Mouse (Mus musculus): Measurements from ENCODE around the gene Arl13a. TPM values are rescaled to one million over a fixed set of nuclear protein-coding genes. Genes with fewer than 3 reads are reported as not detected.
"Not testable (repeated sequence)": the region's sequence is repeated elsewhere in the genome, so short reads cannot be mapped to it uniquely, and the experiment has no call there.

The Arl13a gene
- 0.09 TPM in 1 of 2 replicates, not detected in the other for polyA plus RNA-seq (2014; fragmentation: Nextera tagmentation; extraction: Ambion mirVana)

DNA sequence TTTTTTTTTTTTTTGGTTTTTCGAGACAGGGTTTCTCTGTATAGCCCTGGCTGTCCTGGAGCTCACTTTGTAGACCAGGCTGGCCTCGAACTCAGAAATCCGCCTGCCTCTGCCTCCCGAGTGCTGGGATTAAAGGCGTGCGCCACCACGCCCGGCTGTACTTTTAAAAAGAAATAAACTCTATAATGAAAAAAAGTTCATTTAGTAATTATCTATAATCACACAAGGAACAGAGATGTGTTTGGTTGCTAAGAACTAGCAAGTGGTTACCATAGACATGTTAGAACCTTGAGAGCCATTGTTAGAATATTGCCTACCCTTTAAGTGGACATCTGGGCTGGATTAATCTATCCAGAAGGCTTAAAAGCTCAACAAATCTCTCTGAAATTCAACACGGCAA, at the start of gene Arl13a:
Gene Arl13a (plus strand): TSS at position 301 of the 400 bp plus-strand sequence.
- H3K9me3 ChIP-seq (replicated peaks; ENCODE audit: control insufficient read depth, low read length); H3K9ac ChIP-seq (ENCODE audit: low read depth, low read length); H3K36me3 ChIP-seq (ENCODE audit: control insufficient read depth, insufficient read depth, low read length); H3K4me2 ChIP-seq; H3K4me1 ChIP-seq (ENCODE audit: control insufficient read depth, insufficient read depth, low read length); ATAC-seq (replicated peaks; ENCODE audit: insufficient number of reproducible peaks, low FRiP score, low TSS enrichment); H3K27ac ChIP-seq (ENCODE audit: low read depth, low read length); H3K27me3 ChIP-seq (ENCODE audit: control insufficient read depth, insufficient read depth, low read length); H3K4me3 ChIP-seq (ENCODE audit: low read depth, low read length): not testable (repeated sequence)
- 92% methylated on average over 8 of the region's 9 CpGs for WGBS (ENCODE audit: insufficient replicate concordance)

DNA sequence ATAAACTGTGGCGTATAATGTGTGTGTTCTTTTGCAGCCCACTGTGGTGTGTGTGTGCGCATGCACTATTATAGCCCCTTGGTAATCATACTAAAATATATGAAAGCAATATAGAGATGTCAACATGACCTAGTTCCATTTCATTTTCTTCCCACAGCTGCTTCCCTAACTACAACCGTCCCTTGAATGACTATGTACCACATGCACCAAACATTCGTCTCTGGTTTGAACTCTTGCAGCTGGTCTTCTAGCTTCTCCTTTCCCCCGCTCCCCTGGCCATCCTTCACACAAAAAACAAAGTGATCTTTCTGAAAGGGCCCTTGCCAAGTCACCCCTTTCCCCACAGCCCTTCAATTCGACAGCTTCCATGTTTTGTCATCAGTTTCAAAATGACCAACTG, 47.3 kb upstream of the Arl13a start:
- Histone ChIP-seq H3K4me3 (ENCODE audit: low read depth, low read length) (no peak overlapping the region), H3K4me2 (no peak overlapping the region), H3K36me3 (ENCODE audit: control insufficient read depth, insufficient read depth, low read length) (no peaks in the 10 kb centered on the region), H3K27ac (ENCODE audit: low read depth, low read length) (no peak overlapping the region), H3K27me3 (ENCODE audit: control insufficient read depth, insufficient read depth, low read length) (no peaks in the 10 kb centered on the region), H3K9ac (ENCODE audit: low read depth, low read length) (no peak overlapping the region), H3K9me3 (replicated peaks; ENCODE audit: control insufficient read depth, low read length) (no peaks in the 10 kb centered on the region), H3K4me1 (ENCODE audit: control insufficient read depth, insufficient read depth, low read length) (no peaks in the 10 kb centered on the region)
- WGBS (ENCODE audit: insufficient replicate concordance), result 77% methylated on average over 6 of the region's 6 CpGs
- ATAC-seq (replicated peaks; ENCODE audit: insufficient number of reproducible peaks, low FRiP score, low TSS enrichment), result no peak

GRCm38 (mm10) chrX:134141551-134141950, 45.8 kb upstream of the Arl13a start:
- WGBS (ENCODE audit: insufficient replicate concordance), result 69% methylated on average over 1 of the region's 1 CpGs
- Histone ChIP-seq H3K4me2 (no peak overlapping the region), H3K9ac (ENCODE audit: low read depth, low read length) (no peak overlapping the region), H3K27me3 (ENCODE audit: control insufficient read depth, insufficient read depth, low read length) (no peaks in the 10 kb centered on the region), H3K4me3 (ENCODE audit: low read depth, low read length) (no peak overlapping the region), H3K36me3 (ENCODE audit: control insufficient read depth, insufficient read depth, low read length) (no peaks in the 10 kb centered on the region), H3K9me3 (replicated peaks; ENCODE audit: control insufficient read depth, low read length) (no peaks in the 10 kb centered on the region), H3K27ac (ENCODE audit: low read depth, low read length) (no peak overlapping the region), H3K4me1 (ENCODE audit: control insufficient read depth, insufficient read depth, low read length) (no peaks in the 10 kb centered on the region)
- no peak for ATAC-seq (replicated peaks; ENCODE audit: insufficient number of reproducible peaks, low FRiP score, low TSS enrichment)

- 60% methylated on average over 4 of the region's 4 CpGs for WGBS (ENCODE audit: insufficient replicate concordance)
- Histone ChIP-seq H3K4me3 (ENCODE audit: low read depth, low read length) (no peak overlapping the region), H3K9me3 (replicated peaks; ENCODE audit: control insufficient read depth, low read length) (no peaks in the 10 kb centered on the region), H3K27me3 (ENCODE audit: control insufficient read depth, insufficient read depth, low read length) (no peaks in the 10 kb centered on the region), H3K27ac (ENCODE audit: low read depth, low read length) (no peak overlapping the region), H3K9ac (ENCODE audit: low read depth, low read length) (no peak overlapping the region), H3K36me3 (ENCODE audit: control insufficient read depth, insufficient read depth, low read length) (no peaks in the 10 kb centered on the region), H3K4me1 (ENCODE audit: control insufficient read depth, insufficient read depth, low read length) (no peaks in the 10 kb centered on the region), H3K4me2 (no peak overlapping the region)
- ATAC-seq (replicated peaks; ENCODE audit: insufficient number of reproducible peaks, low FRiP score, low TSS enrichment), result no peak
These were observed 45.3 kb upstream of the Arl13a start for GRCm38 (mm10) chrX:134141986-134142385.

DNA sequence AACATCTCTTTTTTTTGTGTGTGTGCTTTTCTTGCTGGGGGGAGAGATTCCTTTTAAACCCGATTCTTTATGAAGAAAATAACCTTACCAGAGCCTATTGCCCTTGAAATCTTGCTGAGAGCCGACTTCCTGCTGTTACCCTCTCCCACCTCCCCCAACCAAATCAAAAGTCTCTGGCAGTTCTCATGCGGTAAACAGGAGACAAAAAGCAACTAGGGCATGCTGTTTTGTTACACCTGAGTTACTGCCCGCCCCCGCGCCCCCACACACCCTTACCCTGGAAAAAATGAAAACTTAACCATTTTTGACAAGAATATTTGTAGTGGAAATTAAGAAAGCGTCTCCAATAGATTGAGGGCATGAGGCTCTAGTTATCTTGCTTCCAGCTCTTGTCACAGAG, 29.1 kb upstream of the Arl13a start:
- Histone ChIP-seq H3K4me1 (ENCODE audit: control insufficient read depth, insufficient read depth, low read length) (no peaks in the 10 kb centered on the region), H3K4me2 (no peak overlapping the region), H3K27ac (ENCODE audit: low read depth, low read length) (no peak overlapping the region), H3K4me3 (ENCODE audit: low read depth, low read length) (no peak overlapping the region), H3K9me3 (replicated peaks; ENCODE audit: control insufficient read depth, low read length) (no peaks in the 10 kb centered on the region), H3K27me3 (ENCODE audit: control insufficient read depth, insufficient read depth, low read length) (no peaks in the 10 kb centered on the region; the same call in 1 of the 2 replicates), H3K36me3 (ENCODE audit: control insufficient read depth, insufficient read depth, low read length) (no peaks in the 10 kb centered on the region), H3K9ac (ENCODE audit: low read depth, low read length) (no peak overlapping the region)
- no peak for ATAC-seq (replicated peaks; ENCODE audit: insufficient number of reproducible peaks, low FRiP score, low TSS enrichment)
- 33% methylated on average over 7 of the region's 7 CpGs for WGBS (ENCODE audit: insufficient replicate concordance)

GRCm38 (mm10) chrX:134160442-134160841, 26.9 kb upstream of the Arl13a start:
- H3K9ac ChIP-seq (ENCODE audit: low read depth, low read length), result no peak overlapping the region
- WGBS (ENCODE audit: insufficient replicate concordance), result 89% methylated on average over 2 of the region's 2 CpGs
- H3K36me3 ChIP-seq (ENCODE audit: control insufficient read depth, insufficient read depth, low read length), result no peaks in the 10 kb centered on the region
- H3K4me1 ChIP-seq (ENCODE audit: control insufficient read depth, insufficient read depth, low read length), result no peaks in the 10 kb centered on the region
- H3K4me2 ChIP-seq, result no peak overlapping the region
- H3K27ac ChIP-seq (ENCODE audit: low read depth, low read length), result no peak overlapping the region
- no peak overlapping the region for H3K4me3 ChIP-seq (ENCODE audit: low read depth, low read length)
- no peaks in the 10 kb centered on the region; the same call in 1 of the 2 replicates for H3K27me3 ChIP-seq (ENCODE audit: control insufficient read depth, insufficient read depth, low read length)
- no peaks in the 10 kb centered on the region for H3K9me3 ChIP-seq (replicated peaks; ENCODE audit: control insufficient read depth, low read length)
- no peak for ATAC-seq (replicated peaks; ENCODE audit: insufficient number of reproducible peaks, low FRiP score, low TSS enrichment)

- H3K27ac ChIP-seq (ENCODE audit: low read depth, low read length), result no peak within 1 kb of the TSS
- no peaks in the 10 kb centered on the region for H3K9me3 ChIP-seq (replicated peaks; ENCODE audit: control insufficient read depth, low read length)
- H3K4me1 ChIP-seq (ENCODE audit: control insufficient read depth, insufficient read depth, low read length), result no peaks in the 10 kb centered on the region
- peak within 1 kb of the TSS; percentile 47 for H3K4me2 ChIP-seq
- no peak for ATAC-seq (replicated peaks; ENCODE audit: insufficient number of reproducible peaks, low FRiP score, low TSS enrichment)
- 32% methylated on average over 16 of the region's 16 CpGs for WGBS (ENCODE audit: insufficient replicate concordance)
- H3K9ac ChIP-seq (ENCODE audit: low read depth, low read length), result no peak within 1 kb of the TSS
- H3K36me3 ChIP-seq (ENCODE audit: control insufficient read depth, insufficient read depth, low read length), result no peaks in the 10 kb centered on the region
- peak within 1 kb of the TSS; percentile 23; the same call in 1 of the 2 replicates for H3K4me3 ChIP-seq (ENCODE audit: low read depth, low read length)
- H3K27me3 ChIP-seq (ENCODE audit: control insufficient read depth, insufficient read depth, low read length), result no peaks in the 10 kb centered on the region; the same call in 1 of the 2 replicates
These were observed 25.1 kb upstream of the Arl13a start, which contains the start of gene Xkrx for GRCm38 (mm10) chrX:134162043-134162720. Gene Xkrx (minus strand): TSS chrX:134162076.

DNA sequence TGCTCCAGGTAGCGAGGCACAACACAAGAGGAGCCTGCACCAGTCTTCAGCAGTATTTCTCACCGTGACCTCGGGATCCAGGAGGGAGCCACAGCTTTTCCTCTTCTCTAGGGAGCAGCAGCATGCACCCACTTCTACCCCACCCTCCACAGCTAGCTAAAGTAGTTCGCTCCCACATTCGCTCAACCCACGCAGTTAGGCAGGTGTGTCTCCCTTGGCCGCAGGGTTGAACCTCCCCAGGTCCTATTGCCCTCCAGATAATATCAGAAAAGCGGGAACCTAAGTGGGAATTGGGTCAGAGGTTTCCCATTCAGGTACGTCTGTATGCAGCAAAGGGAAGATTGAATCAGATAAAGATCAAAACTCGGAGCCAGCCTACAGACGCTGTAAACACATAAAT, 24.5 kb upstream of the Arl13a start:
- H3K27me3 ChIP-seq (ENCODE audit: control insufficient read depth, insufficient read depth, low read length), result no peaks in the 10 kb centered on the region; the same call in 1 of the 2 replicates

DNA sequence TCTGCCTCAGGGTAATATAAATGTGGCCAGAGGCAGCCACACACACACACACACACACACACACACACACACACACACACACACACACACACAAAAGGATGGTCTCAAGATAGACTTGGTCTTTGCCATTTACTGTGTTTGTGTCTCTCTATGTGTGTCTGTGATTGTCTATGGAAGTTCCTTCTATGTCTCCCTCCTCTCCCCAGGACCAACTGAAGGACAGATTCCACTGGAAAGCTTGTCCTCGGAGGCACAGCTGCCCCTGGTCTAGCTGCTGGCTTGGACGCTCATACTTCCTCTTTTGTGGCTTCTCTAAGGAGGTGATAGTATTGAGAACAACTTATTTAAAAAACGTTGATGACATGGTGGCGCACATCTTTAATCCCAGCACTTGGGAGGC, 23.8 kb upstream of the Arl13a start:
- Histone ChIP-seq H3K27ac (ENCODE audit: low read depth, low read length) (no peak overlapping the region), H3K4me1 (ENCODE audit: control insufficient read depth, insufficient read depth, low read length) (no peaks in the 10 kb centered on the region), H3K27me3 (ENCODE audit: control insufficient read depth, insufficient read depth, low read length) (no peaks in the 10 kb centered on the region; the same call in 1 of the 2 replicates), H3K4me2 (no peak overlapping the region), H3K4me3 (ENCODE audit: low read depth, low read length) (no peak overlapping the region), H3K36me3 (ENCODE audit: control insufficient read depth, insufficient read depth, low read length) (no peaks in the 10 kb centered on the region), H3K9me3 (replicated peaks; ENCODE audit: control insufficient read depth, low read length) (no peaks in the 10 kb centered on the region), H3K9ac (ENCODE audit: low read depth, low read length) (no peak overlapping the region)
- 56% methylated on average over 4 of the region's 4 CpGs for WGBS (ENCODE audit: insufficient replicate concordance)
- ATAC-seq (replicated peaks; ENCODE audit: insufficient number of reproducible peaks, low FRiP score, low TSS enrichment), result no peak

More for the DNA sequence above, 24.5 kb upstream of the Arl13a start:
- peak overlapping the region; percentile 23; the same call in 1 of the 2 replicates for H3K4me3 ChIP-seq (ENCODE audit: low read depth, low read length)
- ATAC-seq (replicated peaks; ENCODE audit: insufficient number of reproducible peaks, low FRiP score, low TSS enrichment), result no peak
- H3K4me1 ChIP-seq (ENCODE audit: control insufficient read depth, insufficient read depth, low read length), result no peaks in the 10 kb centered on the region
- WGBS (ENCODE audit: insufficient replicate concordance), result 18% methylated on average over 11 of the region's 11 CpGs
- no peak overlapping the region for H3K27ac ChIP-seq (ENCODE audit: low read depth, low read length)
- peak overlapping the region; percentile 47 for H3K4me2 ChIP-seq
- no peak overlapping the region for H3K9ac ChIP-seq (ENCODE audit: low read depth, low read length)
- H3K9me3 ChIP-seq (replicated peaks; ENCODE audit: control insufficient read depth, low read length), result no peaks in the 10 kb centered on the region
- H3K36me3 ChIP-seq (ENCODE audit: control insufficient read depth, insufficient read depth, low read length), result no peaks in the 10 kb centered on the region
